Mouse (Mus musculus) liver, adult 2 months (tissue): ENCODE results near the gene Trim33. TPM values are rescaled to one million over a fixed set of nuclear protein-coding genes. Genes with fewer than 3 reads are reported as not detected.

ENCODE experiments used
- DNase-seq: peaks from one replicate; pipeline ENCODE4 v3.0.0-alpha.2; 2011; ENCODE audit warnings: low read depth, low spot score; ENCODE audit errors: extremely low read depth
- H3K27ac ChIP-seq: fragments of 200-500 bp; replicated peaks from 2 replicates; pipeline ENCODE4 v1.5.1; 2012; ENCODE audit warnings: low read depth, mild to moderate bottlenecking, control low read depth, inconsistent platforms, low read length; ENCODE audit not compliant: insufficient read depth
- H3K27me3 ChIP-seq: fragments of 200-500 bp; 2 replicates; pipeline ENCODE4 v1.6.1; 2012; ENCODE audit warnings: mild to moderate bottlenecking, moderate library complexity, low read length, inconsistent platforms; ENCODE audit not compliant: control insufficient read depth, insufficient read depth
- H3K36me3 ChIP-seq: fragments of 200-500 bp; 2 replicates; pipeline ENCODE4 v1.6.1; 2012; ENCODE audit warnings: low read length, inconsistent platforms; ENCODE audit not compliant: control insufficient read depth, insufficient read depth
- H3K4me1 ChIP-seq: fragments of 200-500 bp; 2 replicates; pipeline ENCODE4 v1.6.1; 2011; ENCODE audit warnings: low read length; ENCODE audit not compliant: control insufficient read depth, insufficient read depth
- H3K4me3 ChIP-seq: fragments of 200-500 bp; 2 replicates; pipeline ENCODE4 v1.5.1; 2011; ENCODE audit warnings: low read depth, mild to moderate bottlenecking, control low read depth, low read length, moderate library complexity; ENCODE audit not compliant: insufficient read depth
- H3K79me2 ChIP-seq: fragments of 200-500 bp; 2 replicates; pipeline ENCODE4 v1.6.1; 2012; ENCODE audit warnings: inconsistent platforms, mild to moderate bottlenecking, low read length, moderate library complexity; ENCODE audit not compliant: control insufficient read depth, insufficient read depth
- H3K9ac ChIP-seq: fragments of 200-500 bp; 2 replicates; pipeline ENCODE4 v1.6.1; 2012; ENCODE audit warnings: low read depth, mild to moderate bottlenecking, control low read depth, inconsistent platforms, low read length
- CTCF ChIP-seq: fragments of 200-500 bp; IDR thresholded peaks from 2 replicates; pipeline ENCODE4 v1.5.1; 2011; ENCODE audit warnings: low read depth, low read length, control low read depth
- POLR2A ChIP-seq: fragments of 200-500 bp; IDR thresholded peaks from 2 replicates; pipeline ENCODE4 v1.6.1; 2011; ENCODE audit warnings: low read length, control low read depth; ENCODE audit not compliant: insufficient read depth; ENCODE audit errors: extremely low read depth
- WGBS: fragments of 180-500 bp; shearing (Covaris S2); methylation state at CpG from one replicate; pipeline ENCODE4 v1.1.7; 2018; 5-methylcytosine and 5-hydroxymethylcytosine counted together
- polyA plus RNA-seq: library from polyadenylated mRNA; depleted of rRNA; stranded (reverse); fragments of >200 nt; gene quantifications from 2 replicates; pipeline ENCODE4 v1.2.3, GENCODE M21; 2012
- total RNA-seq: library from RNA; depleted of rRNA; stranded (reverse); fragments of >200 nt; gene quantifications from 2 replicates; pipeline ENCODE4 v1.2.3, GENCODE M21; 2014

Trim33 gene
- total and polyA plus RNA-seq, 2 experiments = 4.2 to 13.4 TPM

DNA sequence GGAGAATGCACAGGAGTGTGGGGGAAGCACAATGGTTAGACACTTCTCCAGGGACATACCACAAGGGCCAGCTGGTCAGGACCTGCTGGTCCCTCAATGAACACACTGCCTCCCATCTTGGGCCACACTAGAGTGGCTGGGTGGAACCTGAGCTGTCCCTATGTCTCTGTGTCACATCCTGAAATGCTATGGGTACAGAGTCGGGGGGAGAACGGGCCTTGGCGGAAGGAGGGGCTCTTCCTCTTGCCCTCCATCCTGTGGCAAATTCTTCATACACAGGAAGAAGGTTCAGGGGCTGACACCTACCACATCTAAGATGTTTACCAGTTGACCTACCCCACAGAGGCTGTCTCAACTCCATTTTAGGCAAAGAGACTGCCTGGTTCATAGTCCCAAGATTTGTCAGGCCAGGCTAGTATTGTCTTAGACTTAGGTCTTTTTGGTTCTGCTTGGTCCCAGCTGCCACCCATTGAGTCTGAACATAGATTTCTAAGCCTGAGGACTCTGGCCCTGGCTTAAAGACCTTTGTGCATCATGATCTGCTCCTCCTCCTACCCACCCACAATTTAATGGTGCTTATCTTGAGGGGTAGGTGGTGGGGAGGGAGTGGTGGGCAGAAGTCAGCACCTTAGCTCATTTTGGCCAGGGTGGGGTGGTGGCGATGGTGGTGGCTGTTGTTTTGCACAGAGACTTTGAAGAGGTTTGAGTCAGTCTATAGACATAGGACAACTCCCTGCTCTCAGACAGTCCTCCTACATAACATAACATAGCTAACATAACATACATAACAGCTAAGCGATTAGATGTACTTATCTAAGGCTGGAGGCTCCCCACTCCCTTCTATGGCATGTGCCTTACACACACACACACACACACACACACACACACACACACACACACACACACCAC is 106.5 kb downstream of the Trim33 start:
- no peaks in the 10 kb centered on the region for H3K79me2 ChIP-seq
- H3K4me3 ChIP-seq = no peak overlapping the region
- 79% methylated on average over 5 of the region's 5 CpGs for WGBS
- no peaks in the 10 kb centered on the region for H3K4me1 ChIP-seq
- H3K27me3 ChIP-seq = no peaks in the 10 kb centered on the region
- no peak overlapping the region for H3K9ac ChIP-seq
- no peak for DNase-seq
- no peaks in the 10 kb centered on the region for H3K36me3 ChIP-seq
- H3K27ac ChIP-seq = no peak overlapping the region
- TF ChIP-seq POLR2A = no peak
- TF ChIP-seq CTCF = no peak

GRCm38 (mm10) chr3:103386292-103387031 is 107.4 kb downstream of the Trim33 start:
- Histone ChIP-seq H3K4me1 (no peaks in the 10 kb centered on the region), H3K9ac (no peak overlapping the region), H3K27ac (no peak overlapping the region), H3K36me3 (no peaks in the 10 kb centered on the region), H3K79me2 (no peaks in the 10 kb centered on the region), H3K4me3 (no peak overlapping the region), H3K27me3 (no peaks in the 10 kb centered on the region)
- no peak for TF ChIP-seq POLR2A
- TF ChIP-seq CTCF = no peak
- 95% methylated on average over 16 of the region's 16 CpGs for WGBS
- DNase-seq = no peak

DNA sequence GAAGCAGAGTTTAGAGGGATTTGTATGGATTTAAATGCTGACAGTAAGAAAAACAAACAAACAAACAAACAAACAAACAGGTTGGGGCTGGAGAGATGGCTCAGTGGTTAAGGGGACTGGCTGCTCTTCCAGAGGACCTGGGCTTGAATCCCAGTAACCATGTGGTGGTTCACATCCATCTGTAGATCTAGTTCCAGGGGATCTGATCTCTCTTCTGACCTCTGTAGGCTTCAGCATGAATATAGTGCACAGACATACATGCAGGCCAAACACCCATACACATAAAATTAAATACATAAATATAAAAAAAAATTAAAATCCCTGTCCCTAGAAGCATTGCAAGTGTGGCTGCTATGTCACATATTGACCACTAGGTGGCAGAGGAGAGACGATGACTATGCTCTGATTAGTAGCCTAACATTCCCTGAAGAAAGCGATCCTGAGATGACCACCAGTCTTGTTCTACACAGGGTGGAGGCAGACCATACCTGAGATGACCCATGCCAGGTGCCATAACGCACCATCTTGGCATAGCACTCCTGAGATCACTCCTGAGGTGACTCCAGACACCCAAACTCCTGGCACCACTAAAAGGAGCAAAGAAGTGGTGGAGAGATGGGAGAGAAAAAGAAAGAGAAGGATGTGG is 113.6 kb downstream of the Trim33 start:
- Histone ChIP-seq H3K4me1 (no peaks in the 10 kb centered on the region), H3K79me2 (no peaks in the 10 kb centered on the region), H3K36me3 (no peaks in the 10 kb centered on the region), H3K27ac (no peak overlapping the region), H3K4me3 (no peak overlapping the region), H3K27me3 (no peaks in the 10 kb centered on the region), H3K9ac (no peak overlapping the region)
- 5% methylated on average over 3 of the region's 3 CpGs for WGBS
- TF ChIP-seq POLR2A = no peak
- peak; percentile 45 for TF ChIP-seq CTCF
- DNase-seq = peak; percentile 15

GRCm38 (mm10) chr3:103393283-103394060 is 114.4 kb downstream of the Trim33 start:
- no peaks in the 10 kb centered on the region for H3K79me2 ChIP-seq
- H3K27me3 ChIP-seq = no peaks in the 10 kb centered on the region
- TF ChIP-seq CTCF (no peak; the same call in 1 of the 2 replicates), POLR2A (no peak)
- no peaks in the 10 kb centered on the region for H3K36me3 ChIP-seq
- WGBS = 84% methylated on average over 14 of the region's 14 CpGs
- DNase-seq = no peak
- H3K9ac ChIP-seq = no peak overlapping the region
- no peak overlapping the region for H3K4me3 ChIP-seq
- H3K4me1 ChIP-seq = no peaks in the 10 kb centered on the region
- no peak overlapping the region for H3K27ac ChIP-seq

DNA sequence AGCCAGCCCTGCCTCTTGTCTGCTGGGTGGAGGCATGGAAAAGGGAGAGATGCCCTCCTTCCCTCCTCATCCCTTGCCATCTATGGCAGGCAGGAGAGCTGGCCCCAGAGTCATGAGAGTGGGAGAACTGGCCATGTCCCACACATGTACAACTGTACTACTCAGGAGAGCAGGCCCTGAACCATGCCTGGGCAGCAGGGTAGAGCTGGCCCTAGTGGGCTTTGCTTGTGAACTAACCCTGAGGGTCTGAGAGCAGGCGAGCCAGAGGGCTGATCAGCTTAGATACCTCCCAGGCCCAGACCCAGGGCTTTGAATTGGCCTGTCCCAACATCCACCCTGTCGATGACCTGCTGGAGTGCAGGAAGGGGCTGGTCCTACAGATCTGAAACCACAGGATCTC is 115.0 kb downstream of the Trim33 start:
- no peak for DNase-seq
- H3K9ac ChIP-seq = no peak overlapping the region

More for the DNA sequence above, 115.0 kb downstream of the Trim33 start:
- TF ChIP-seq POLR2A (no peak), CTCF (no peak)
- Histone ChIP-seq H3K36me3 (no peaks in the 10 kb centered on the region), H3K4me1 (no peaks in the 10 kb centered on the region), H3K4me3 (no peak overlapping the region), H3K27me3 (no peaks in the 10 kb centered on the region), H3K79me2 (no peaks in the 10 kb centered on the region), H3K27ac (no peak overlapping the region)
- WGBS = 78% methylated on average over 2 of the region's 2 CpGs
